Mouse (Mus musculus) brown adipose tissue, adult 24 weeks (tissue): Measurements from ENCODE around the gene Lrpprc. TPM values are rescaled to one million over a fixed set of nuclear protein-coding genes. Genes with fewer than 3 reads are reported as not detected.

Experiments used
- H3K27ac ChIP-seq: fragments of 200-500 bp; replicated peaks from 2 replicates; pipeline ENCODE4 v1.5.1; 2012; ENCODE audit warnings: low read depth, mild to moderate bottlenecking, low read length
- H3K4me1 ChIP-seq: fragments of 200-500 bp; 2 replicates; pipeline ENCODE4 v1.6.1; 2012; ENCODE audit warnings: low read length, mixed read lengths; ENCODE audit not compliant: control insufficient read depth, insufficient read depth, insufficient read length
- H3K4me3 ChIP-seq: fragments of 200-500 bp; 2 replicates; pipeline ENCODE4 v1.5.1; 2012; ENCODE audit warnings: low read depth, mild to moderate bottlenecking, low read length, moderate library complexity; ENCODE audit not compliant: insufficient read depth
- polyA plus RNA-seq: library from polyadenylated mRNA; stranded (reverse); fragments of >200 nt; gene quantifications from 2 replicates; pipeline ENCODE4 v1.2.4, GENCODE M21; 2012; ENCODE audit not compliant: missing spikeins, insufficient read depth, insufficient read length

The Lrpprc gene
- polyA plus RNA-seq, 1 experiment: 66.6 TPM

DNA sequence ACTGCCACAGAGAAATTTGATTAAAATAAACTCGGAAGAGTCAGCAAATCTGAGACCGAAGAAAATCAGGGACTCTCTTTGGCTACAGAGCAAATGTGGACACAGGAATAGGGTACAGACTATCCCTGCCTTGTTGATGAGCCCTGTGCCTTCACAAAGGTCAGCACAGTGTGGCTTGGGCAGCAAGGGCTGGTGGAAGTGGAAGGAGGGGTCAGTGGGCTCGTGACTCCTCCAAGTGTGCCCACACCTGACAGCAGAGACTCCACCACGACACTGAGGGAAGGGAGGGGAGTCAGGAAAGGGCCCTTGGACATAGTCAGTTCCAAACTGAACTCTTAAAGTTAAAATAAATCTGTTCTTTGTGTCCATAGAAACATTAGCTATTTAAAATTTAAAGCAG is 75.7 kb downstream of the Lrpprc start:
- Histone ChIP-seq H3K4me3 (no peak overlapping the region), H3K4me1 (no peaks in the 10 kb centered on the region), H3K27ac (no peak overlapping the region)

DNA sequence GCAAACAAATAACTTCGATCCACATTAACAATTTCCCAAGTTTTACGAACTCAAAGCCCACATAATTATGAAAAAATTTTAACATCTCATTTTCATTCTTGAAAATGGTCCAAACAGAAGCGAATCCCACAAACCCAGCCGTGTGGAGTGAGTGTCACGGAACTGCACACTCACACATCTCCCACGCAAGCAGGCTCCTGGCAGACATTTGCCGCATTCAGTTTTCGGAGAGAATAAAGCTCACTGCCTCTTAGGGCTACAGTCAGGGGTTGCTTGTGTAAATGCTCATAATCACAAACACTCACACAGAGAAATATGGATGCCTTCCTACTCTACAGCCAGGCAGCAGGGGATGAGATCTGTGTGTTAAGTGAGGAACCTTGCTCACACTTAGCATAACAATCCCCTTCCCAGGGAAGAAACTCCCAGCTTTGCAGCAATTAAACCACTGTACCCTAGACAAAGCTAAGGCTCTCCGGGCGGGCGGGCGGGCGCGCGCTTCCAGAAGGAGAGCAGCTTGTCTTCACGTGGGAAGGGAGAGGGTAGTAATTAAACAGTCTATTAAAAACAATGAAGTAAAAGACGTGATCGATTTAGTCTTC is 76.9 kb downstream of the Lrpprc start:
- Histone ChIP-seq H3K4me1 (no peaks in the 10 kb centered on the region), H3K4me3 (no peak overlapping the region), H3K27ac (no peak overlapping the region)

DNA sequence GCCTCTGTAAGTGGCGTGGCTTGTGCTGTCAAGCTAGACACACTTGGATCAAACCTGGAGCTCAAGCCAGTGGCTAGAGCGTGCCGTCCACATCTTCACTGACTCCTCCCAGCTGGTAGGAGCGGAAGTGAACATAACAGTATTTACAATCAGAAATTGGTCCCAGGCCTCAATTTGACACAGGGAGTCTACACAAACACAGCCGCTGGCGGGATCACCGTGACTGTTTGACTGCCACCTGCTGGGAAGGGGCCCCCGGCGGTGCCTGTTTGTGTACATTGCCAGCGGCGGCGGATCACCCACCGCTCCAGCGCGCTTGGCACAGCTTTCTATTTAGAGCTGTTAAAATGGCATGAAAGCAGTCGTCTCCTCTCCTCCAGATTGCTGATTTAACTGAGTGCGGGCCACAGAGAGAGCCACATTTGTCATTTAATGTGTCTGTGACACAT is 81.2 kb downstream of the Lrpprc start:
- no peaks in the 10 kb centered on the region for H3K4me1 ChIP-seq
- no peak overlapping the region for H3K27ac ChIP-seq
- no peak overlapping the region for H3K4me3 ChIP-seq

DNA sequence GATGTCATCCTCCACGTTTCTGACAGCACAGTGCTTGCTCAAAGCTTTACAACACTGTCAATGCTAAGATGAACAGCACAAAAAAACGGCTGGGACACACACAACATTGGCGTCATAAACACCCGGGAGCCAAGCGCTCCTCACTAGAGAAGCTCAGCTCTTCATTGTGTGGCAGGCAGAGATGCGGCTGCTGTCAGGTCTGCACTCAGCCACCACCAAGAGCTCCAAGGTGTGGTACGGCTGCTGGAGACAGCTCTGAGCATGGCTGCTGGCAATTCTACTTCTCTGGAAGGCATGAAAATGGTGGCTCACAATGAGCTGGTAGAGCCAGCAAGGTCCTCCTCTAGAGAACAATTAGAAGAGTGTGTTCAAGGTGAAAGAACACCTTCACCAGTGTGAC is 81.8 kb downstream of the Lrpprc start:
- H3K27ac ChIP-seq: no peak overlapping the region
- H3K4me1 ChIP-seq: no peaks in the 10 kb centered on the region
- H3K4me3 ChIP-seq: no peak overlapping the region

DNA sequence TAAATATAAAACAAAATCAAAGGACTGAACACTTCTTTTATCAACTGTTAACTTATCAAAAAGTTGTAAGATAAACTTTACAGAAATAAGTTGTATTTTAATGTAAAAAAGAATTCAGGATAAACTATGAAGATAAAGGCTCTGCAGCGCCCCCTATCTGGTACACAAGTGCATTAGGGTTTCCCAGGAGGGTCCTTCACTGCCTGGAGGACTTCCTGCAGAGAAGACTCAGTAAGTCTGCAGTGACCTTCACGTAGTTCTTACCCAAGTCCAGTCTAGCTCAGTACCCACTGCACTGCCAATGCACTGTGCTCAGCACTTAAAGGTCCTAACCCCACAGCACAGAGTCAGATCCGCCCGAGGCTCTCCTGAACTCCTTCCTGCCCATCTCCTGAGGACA is 83.2 kb downstream of the Lrpprc start:
- no peaks in the 10 kb centered on the region for H3K4me1 ChIP-seq

DNA sequence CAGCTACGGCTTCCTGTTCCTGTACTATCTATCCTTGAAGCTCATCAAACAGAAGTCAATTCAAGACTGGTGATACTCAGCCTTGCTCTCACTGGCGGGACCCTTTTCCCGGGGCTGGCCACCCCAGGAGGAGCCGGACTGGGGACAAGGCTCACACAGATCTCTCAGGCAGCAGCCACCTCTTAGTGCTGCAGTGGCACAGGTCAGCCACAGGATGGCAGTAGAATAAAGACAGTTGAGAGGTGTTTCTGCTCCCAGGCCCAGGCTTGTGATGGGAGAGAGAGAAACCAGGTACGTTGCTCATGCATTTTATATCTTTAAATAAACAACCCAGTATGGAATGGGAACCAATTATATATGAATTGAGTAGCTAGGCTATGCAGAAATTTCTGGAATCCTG is 91.9 kb downstream of the Lrpprc start:
- no peak overlapping the region for H3K27ac ChIP-seq
- H3K4me3 ChIP-seq: no peak overlapping the region
- H3K4me1 ChIP-seq: no peaks in the 10 kb centered on the region

More for the DNA sequence above, 83.2 kb downstream of the Lrpprc start:
- no peak overlapping the region for H3K27ac ChIP-seq
- H3K4me3 ChIP-seq: no peak overlapping the region

DNA sequence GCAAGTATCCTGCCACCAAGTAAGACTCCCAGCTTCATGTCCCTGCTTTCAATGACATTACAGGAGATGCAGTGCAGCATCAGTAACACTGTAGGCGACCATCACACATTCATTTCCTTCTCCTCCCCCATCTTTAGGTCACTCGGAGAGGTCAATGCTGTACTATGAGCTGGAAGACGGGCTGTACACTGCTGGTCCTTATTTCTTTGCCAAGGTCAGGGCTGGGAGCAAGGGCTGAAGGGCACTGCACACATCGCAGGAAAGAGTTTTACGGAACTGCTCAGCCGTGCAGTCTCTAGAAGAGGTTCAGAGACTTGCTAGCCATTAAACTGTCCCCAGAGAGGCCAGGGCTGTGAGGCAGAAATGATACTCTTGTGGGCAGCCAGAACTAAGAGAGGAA is 94.1 kb downstream of the Lrpprc start:
- no peaks in the 10 kb centered on the region for H3K4me1 ChIP-seq
- H3K27ac ChIP-seq: no peak overlapping the region
- no peak overlapping the region for H3K4me3 ChIP-seq

DNA sequence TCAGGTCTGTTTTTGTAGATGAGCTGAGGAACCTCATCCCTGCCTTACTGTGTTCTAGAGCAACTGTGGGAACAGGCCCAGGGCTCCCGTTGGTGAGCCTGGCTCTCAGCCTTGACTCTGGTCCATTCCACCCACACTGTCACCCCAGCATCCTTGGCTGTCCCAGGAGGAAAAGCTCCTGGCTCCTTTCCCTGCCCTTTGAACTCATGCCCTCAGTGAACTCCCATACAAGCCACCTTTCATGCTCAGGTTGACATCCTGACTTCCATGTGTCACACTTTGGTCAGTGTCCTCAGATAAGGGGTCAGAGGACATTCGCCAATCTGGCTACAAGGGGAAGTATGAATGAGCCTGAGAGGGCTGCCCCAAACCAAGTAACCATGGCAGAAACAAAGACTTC is 96.8 kb downstream of the Lrpprc start:
- Histone ChIP-seq H3K4me3 (no peak overlapping the region), H3K27ac (no peak overlapping the region), H3K4me1 (no peaks in the 10 kb centered on the region)

DNA sequence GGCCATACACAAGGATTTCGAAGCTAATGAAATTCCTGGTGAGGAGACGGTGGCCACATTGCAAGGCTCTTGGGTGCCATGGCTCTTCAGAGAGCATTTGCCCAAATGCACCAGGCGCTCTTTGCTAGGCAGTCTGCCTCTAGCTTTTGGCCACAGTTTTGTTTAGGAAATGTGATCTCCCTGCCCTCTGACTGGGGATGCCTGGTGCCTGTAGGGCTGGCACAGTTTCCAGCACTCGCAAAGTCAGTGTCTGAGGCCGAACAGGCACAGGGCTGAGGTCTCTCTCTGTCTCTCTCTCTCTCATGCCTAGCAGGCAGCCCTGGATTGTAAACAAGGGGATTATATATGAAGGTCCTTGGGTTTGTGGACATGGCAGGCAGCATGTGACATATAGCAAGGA is 100.5 kb downstream of the Lrpprc start:
- no peaks in the 10 kb centered on the region for H3K4me1 ChIP-seq
- H3K27ac ChIP-seq: no peak overlapping the region
- H3K4me3 ChIP-seq: no peak overlapping the region

DNA sequence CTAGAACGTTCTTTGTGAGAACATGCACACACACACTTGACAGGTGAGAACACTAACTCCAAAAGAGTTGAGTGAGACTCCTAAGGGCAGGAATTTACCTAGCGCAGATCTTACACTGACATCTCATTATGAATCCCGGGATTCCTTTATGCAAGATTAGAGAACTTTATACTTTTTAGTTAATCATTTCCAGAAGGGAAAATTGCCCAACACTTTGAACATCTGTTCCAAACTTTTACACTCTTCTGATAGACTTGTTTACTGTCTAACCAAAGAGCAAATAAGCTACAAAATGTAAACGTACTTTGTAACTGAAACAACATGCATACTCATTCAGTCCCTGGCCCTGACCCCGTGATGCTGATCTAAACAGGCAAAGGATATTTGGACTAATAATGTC is 101.3 kb downstream of the Lrpprc start:
- no peak overlapping the region for H3K27ac ChIP-seq
- no peak overlapping the region for H3K4me3 ChIP-seq

DNA sequence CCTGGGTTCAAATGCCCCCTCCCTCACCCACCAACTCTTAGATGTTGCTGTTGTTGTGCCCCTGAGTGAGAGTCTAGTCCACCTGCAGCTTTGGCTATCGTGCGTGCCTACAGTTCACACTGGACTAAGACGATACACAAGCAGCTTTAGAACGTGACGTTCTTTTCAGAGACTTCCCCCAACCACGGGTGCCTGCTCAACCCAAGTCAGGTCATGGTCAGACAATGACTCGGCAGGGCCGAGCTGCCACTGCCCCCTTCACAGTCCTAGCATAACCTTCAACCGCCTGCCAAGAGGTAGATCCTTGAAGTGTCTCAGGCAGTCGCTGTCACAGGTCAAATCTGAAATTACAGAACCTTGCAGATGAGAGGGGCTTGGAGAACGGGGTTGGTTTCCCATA is 101.8 kb downstream of the Lrpprc start:
- no peaks in the 10 kb centered on the region for H3K4me1 ChIP-seq
- H3K4me3 ChIP-seq: no peak overlapping the region
- no peak overlapping the region for H3K27ac ChIP-seq

More for the DNA sequence above, 101.3 kb downstream of the Lrpprc start:
- H3K4me1 ChIP-seq: no peaks in the 10 kb centered on the region

DNA sequence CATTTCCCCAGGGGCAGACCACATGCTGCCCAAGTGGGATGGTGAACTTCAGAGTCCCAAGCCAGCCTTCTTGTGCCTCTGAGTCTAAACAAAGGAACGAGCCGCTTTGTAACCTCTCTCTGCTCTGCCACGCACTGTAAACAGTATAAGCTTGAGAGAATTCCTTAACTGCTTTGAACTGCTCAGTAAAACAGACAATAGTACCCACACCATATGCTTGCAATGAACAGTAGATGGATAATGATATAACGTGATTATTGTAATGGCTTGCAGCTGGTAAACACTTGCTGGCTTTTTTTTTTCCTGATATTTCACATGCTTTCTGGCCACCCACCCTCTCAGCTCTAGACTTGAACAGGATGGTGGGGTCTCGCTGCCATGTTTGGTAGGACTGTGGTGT is 102.6 kb downstream of the Lrpprc start:
- H3K4me3 ChIP-seq: no peak overlapping the region
- no peaks in the 10 kb centered on the region for H3K4me1 ChIP-seq
- no peak overlapping the region for H3K27ac ChIP-seq

DNA sequence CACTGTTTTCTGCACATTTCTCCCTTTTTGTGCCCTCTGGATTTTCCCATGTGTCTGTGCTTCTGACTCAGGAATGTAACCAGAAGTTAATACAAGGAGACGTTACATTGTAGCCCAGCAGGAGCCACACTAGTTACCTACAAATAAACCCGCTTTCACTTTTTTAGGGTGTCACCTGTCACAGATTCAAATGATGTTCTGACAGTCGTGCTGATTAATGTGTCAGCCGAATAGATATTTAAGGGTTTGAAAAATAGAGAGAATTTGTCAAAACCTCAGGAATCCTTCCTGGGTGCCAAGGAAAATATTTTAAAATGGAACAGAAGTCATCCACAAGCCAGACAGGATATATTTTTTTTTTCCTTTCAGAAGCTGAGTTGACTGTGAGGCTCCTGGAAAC is 105.3 kb downstream of the Lrpprc start:
- Histone ChIP-seq H3K4me1 (no peaks in the 10 kb centered on the region), H3K27ac (no peak overlapping the region), H3K4me3 (no peak overlapping the region)

DNA sequence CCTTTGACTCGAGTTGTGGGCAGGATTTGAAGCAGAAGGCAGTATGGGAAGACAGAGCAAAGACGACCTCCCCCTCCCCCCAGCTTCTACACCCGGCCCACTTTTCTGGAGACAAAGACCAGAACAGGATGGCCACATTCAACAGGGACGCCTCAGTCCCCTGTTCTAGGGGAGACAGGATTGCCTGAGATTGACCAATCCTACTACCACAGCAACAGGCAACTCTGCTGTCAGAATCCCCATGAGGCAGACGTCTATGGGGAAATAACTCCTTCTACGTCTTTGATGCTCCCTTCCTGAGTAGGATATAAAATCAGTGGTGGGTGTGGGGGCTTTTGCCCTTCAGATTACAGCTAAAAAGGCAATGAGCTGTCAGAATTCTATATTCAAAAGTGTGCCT is 106.3 kb downstream of the Lrpprc start:
- H3K4me3 ChIP-seq: no peak overlapping the region
- no peaks in the 10 kb centered on the region for H3K4me1 ChIP-seq
- H3K27ac ChIP-seq: no peak overlapping the region

DNA sequence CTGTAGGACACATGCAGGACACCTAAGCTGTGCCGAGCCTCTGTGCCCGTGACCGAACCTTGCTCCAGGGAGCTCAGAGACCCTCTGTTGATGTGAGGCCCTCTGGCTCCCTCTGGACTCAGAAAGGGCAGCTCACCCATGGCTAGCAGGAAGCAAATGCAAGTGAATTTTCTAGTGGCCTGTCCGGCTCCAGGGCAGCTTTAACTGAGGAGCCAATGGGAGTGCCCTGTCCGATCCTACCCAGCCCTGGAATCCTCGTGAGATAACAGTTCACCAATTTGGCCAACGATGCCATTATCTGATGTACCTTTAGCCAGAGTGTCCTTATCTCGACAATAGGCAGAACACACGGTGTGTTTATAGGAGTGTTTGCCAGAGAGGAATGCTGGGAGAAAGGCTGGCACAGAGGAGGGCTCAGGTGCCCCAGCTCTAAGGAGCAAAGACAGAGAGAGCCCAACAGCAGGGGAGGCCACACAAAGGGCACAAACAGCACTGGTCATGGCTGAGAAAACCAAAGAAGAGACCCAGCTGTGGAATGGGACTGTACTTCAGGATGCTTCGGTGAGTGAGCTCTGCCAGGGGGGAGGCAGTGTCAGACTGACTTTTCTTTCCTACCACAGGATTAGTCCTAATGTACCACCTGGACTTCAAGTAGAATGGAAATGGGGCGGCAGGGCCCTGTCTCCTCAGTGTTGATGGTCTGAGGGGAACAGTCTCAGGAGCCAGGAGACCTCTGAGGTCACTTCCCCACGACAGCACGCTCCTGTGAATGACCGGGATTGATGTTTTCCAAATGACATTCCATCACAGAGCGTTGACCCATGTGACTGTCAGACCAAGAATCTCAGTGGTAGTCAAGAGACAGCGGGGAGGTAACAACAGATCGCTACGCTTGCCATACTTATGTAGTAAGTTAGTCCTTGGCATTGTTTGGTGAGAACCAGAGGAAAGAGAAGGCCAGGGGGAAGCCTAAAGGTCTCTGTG is 107.6 kb downstream of the Lrpprc start, which contains the start of gene Abcg5:
TSS of gene Abcg5 (minus strand) at position 278 of the 984 bp plus-strand sequence.
- H3K4me3 ChIP-seq: no peak within 1 kb of the TSS
- no peak within 1 kb of the TSS for H3K27ac ChIP-seq
- no peaks in the 10 kb centered on the region for H3K4me1 ChIP-seq

DNA sequence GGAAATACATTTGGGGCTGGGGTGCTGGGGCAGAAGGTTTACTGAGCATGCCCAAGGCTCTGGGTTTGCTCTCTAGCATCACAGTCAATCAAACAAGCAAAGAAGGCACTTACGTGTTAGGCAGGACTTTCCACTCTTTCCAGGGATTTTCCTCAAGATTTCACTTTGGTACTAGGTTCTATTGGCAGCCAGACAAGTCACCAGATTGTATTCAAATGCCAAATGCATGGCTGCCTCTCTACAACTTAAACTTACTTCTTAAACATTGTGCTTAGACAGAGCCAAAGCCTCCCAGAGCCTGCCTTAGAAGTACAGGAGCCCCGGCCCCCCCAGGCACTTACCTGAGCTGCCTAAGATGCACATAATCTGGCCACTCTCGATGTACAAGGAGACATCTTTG is 108.9 kb downstream of the Lrpprc start:
- no peak overlapping the region for H3K4me3 ChIP-seq
- H3K4me1 ChIP-seq: no peaks in the 10 kb centered on the region
- H3K27ac ChIP-seq: no peak overlapping the region
